Mouse (Mus musculus) testis, adult 2 months (tissue): ENCODE measurements around the gene Bmpr2.

Experiments
- CTCF ChIP-seq: fragments of 200-500 bp; IDR thresholded peaks from 2 replicates; pipeline ENCODE4 v1.5.1; 2012; ENCODE audit warnings: low read depth, mild to moderate bottlenecking, inconsistent platforms, low read length, moderate library complexity; ENCODE audit not compliant: control insufficient read depth, insufficient read depth, insufficient replicate concordance
- POLR2A ChIP-seq: fragments of 200-500 bp; IDR thresholded peaks from 2 replicates; pipeline ENCODE4 v1.6.1; 2012; ENCODE audit warnings: low read depth, mild to moderate bottlenecking, inconsistent platforms, low read length, moderate library complexity; ENCODE audit not compliant: control insufficient read depth

GRCm38 (mm10) chr1:59924411-59924810 is 161.2 kb downstream of the Bmpr2 start:
- TF ChIP-seq POLR2A, result no peak
- no peak for TF ChIP-seq CTCF
